Mouse (Mus musculus): ENCODE data around the gene Plgrkt. TPM values are rescaled to one million over a fixed set of nuclear protein-coding genes. Genes with fewer than 3 reads are reported as not detected.

The Plgrkt gene
- polyA plus RNA-seq, 1 experiment from 2014 or later, result 95.4 TPM

DNA sequence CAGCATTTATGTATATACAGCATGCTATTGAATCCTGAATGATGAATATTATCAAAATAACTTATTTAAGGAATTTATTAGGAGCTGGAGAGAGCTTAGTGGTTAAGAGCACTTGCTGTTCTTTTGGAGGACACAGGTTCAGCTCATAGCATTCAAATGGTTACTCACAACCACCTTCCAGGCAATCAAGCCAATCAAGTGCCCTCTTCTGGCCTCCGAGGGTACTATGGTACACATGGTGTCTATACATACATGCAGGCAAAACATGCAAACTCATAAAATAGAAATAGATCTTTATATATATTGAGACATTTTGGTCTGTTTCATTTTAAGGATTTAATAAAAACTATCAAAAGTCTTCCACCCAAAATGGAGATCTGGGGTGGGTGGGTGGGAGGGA lies 21.6 kb upstream of the Plgrkt start:
- Histone ChIP-seq H3K9ac (ENCODE audit: low read length) (no peak overlapping the region), H3K36me3 (ENCODE audit: control insufficient read depth, insufficient read depth, low read length) (no peaks in the 10 kb centered on the region), H3K27me3 (ENCODE audit: control insufficient read depth, insufficient read depth, low read length) (no peaks in the 10 kb centered on the region), H3K9me3 (replicated peaks; ENCODE audit: control insufficient read depth, low read length) (no peaks in the 10 kb centered on the region), H3K4me3 (replicated peaks; ENCODE audit: low read length) (no peak overlapping the region), H3K27ac (ENCODE audit: low read length) (no peak overlapping the region), H3K4me1 (ENCODE audit: control insufficient read depth, insufficient read depth, low read length) (no peaks in the 10 kb centered on the region), H3K4me2 (ENCODE audit: low read depth, low read length) (no peak overlapping the region)
- 93% methylated on average over 1 of the region's 1 CpGs for WGBS
- ATAC-seq (ENCODE audit: insufficient read depth, low FRiP score), result no peak

DNA sequence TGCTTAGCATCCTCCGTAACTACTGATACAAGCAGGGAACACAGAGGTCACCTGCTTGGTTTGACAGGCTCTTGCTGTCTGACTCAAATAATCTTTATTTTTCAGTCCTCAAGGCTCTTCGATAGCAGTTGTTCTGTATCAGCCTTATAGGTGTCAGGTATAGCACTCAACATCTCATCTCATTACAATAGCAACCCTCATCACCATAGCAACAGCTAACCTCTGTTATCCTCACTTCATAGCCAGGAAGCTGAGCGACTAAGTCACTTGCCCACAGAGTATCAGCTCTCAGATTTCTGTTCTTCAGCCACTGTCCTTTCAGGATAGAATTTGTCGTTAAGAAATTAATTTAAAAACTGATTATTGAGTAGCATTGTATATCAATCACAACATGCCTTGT lies 18.6 kb upstream of the Plgrkt start:
- no peaks in the 10 kb centered on the region for H3K36me3 ChIP-seq (ENCODE audit: control insufficient read depth, insufficient read depth, low read length)
- H3K27me3 ChIP-seq (ENCODE audit: control insufficient read depth, insufficient read depth, low read length), result no peaks in the 10 kb centered on the region
- no peak overlapping the region for H3K27ac ChIP-seq (ENCODE audit: low read length)
- no peak overlapping the region for H3K4me3 ChIP-seq (replicated peaks; ENCODE audit: low read length)
- no peak overlapping the region for H3K9ac ChIP-seq (ENCODE audit: low read length)
- H3K4me2 ChIP-seq (ENCODE audit: low read depth, low read length), result no peak overlapping the region
- no peak for ATAC-seq (ENCODE audit: insufficient read depth, low FRiP score)
- 85% methylated on average over 4 of the region's 4 CpGs for WGBS
- no peaks in the 10 kb centered on the region for H3K4me1 ChIP-seq (ENCODE audit: control insufficient read depth, insufficient read depth, low read length)
- no peaks in the 10 kb centered on the region for H3K9me3 ChIP-seq (replicated peaks; ENCODE audit: control insufficient read depth, low read length)

DNA sequence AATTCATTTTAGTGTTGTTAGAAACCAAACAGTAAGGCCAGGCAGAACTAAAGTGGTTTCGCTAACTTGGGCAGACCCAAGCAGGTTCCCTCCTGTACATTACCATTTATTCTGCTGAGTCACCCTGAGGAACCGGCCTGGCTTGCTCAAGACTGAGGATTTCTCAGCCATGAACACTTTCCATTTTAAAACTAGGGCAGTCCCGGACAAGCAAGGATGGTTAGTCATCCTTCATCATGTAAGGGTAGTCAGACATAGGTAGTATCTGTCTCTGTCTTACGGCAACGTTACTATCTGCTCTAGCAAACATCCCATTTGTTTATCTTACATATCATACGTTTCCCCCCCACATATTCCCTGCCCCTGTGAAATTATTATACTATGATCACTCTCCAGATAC lies 17.8 kb upstream of the Plgrkt start:
- Histone ChIP-seq H3K36me3 (ENCODE audit: control insufficient read depth, insufficient read depth, low read length) (no peaks in the 10 kb centered on the region), H3K9ac (ENCODE audit: low read length) (no peak overlapping the region), H3K9me3 (replicated peaks; ENCODE audit: control insufficient read depth, low read length) (no peaks in the 10 kb centered on the region), H3K27ac (ENCODE audit: low read length) (no peak overlapping the region), H3K4me2 (ENCODE audit: low read depth, low read length) (no peak overlapping the region), H3K4me1 (ENCODE audit: control insufficient read depth, insufficient read depth, low read length) (no peaks in the 10 kb centered on the region), H3K4me3 (replicated peaks; ENCODE audit: low read length) (no peak overlapping the region), H3K27me3 (ENCODE audit: control insufficient read depth, insufficient read depth, low read length) (no peaks in the 10 kb centered on the region)
- ATAC-seq (ENCODE audit: insufficient read depth, low FRiP score), result 0 out of 2 replicates have a peak, but pooled peaks have one; percentile 40
- WGBS, result 58% methylated on average over 6 of the region's 6 CpGs

DNA sequence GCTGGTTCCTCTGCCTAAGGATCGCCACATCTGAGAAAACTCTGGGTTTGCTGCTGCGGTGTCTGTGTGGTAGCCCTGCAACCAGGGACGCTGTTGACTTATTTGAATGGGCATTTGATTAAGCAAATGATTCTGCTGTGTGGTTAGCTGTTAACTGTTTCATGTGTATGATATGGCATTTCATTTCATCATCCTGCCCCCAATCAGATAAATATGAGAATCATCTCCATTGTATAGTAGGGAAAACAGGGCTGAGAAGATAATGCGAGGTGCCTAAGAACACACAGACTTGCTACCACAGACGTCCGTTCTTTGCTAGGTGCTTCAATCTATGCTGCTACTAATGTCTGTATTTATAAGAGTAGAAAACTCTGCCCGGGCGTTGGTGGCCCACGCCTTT lies 17.2 kb upstream of the Plgrkt start:
- H3K9ac ChIP-seq (ENCODE audit: low read length), result no peak overlapping the region
- H3K27ac ChIP-seq (ENCODE audit: low read length), result no peak overlapping the region
- 77% methylated on average over 9 of the region's 9 CpGs for WGBS
- no peak overlapping the region for H3K4me2 ChIP-seq (ENCODE audit: low read depth, low read length)
- H3K4me3 ChIP-seq (replicated peaks; ENCODE audit: low read length), result no peak overlapping the region
- no peak for ATAC-seq (ENCODE audit: insufficient read depth, low FRiP score)
- H3K4me1 ChIP-seq (ENCODE audit: control insufficient read depth, insufficient read depth, low read length), result no peaks in the 10 kb centered on the region
- H3K9me3 ChIP-seq (replicated peaks; ENCODE audit: control insufficient read depth, low read length), result no peaks in the 10 kb centered on the region
- no peaks in the 10 kb centered on the region for H3K27me3 ChIP-seq (ENCODE audit: control insufficient read depth, insufficient read depth, low read length)
- no peaks in the 10 kb centered on the region for H3K36me3 ChIP-seq (ENCODE audit: control insufficient read depth, insufficient read depth, low read length)

DNA sequence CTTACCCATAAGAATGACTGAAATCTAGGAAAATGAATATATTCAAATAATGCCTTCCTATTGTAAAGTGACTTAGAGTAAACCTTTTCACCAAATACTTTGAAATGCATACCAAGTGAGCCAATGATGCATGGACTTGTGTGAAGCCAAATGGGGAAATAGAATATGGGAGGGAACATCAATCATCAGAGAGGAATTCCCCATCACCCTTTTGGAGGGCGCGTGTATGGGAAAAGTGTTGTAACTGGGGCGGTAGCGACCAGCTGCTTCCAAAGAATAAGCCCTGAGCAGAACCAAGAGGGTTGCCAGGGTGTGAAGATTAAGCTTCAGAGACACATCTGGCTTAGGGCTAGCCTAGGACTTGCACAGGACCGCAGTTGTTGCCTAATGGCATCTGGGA lies 16.2 kb upstream of the Plgrkt start:
- Histone ChIP-seq H3K4me3 (replicated peaks; ENCODE audit: low read length) (no peak overlapping the region), H3K27ac (ENCODE audit: low read length) (no peak overlapping the region), H3K9me3 (replicated peaks; ENCODE audit: control insufficient read depth, low read length) (no peaks in the 10 kb centered on the region), H3K4me1 (ENCODE audit: control insufficient read depth, insufficient read depth, low read length) (no peaks in the 10 kb centered on the region), H3K4me2 (ENCODE audit: low read depth, low read length) (no peak overlapping the region), H3K9ac (ENCODE audit: low read length) (no peak overlapping the region), H3K27me3 (ENCODE audit: control insufficient read depth, insufficient read depth, low read length) (no peaks in the 10 kb centered on the region), H3K36me3 (ENCODE audit: control insufficient read depth, insufficient read depth, low read length) (no peaks in the 10 kb centered on the region)
- WGBS, result 88% methylated on average over 5 of the region's 5 CpGs
- no peak for ATAC-seq (ENCODE audit: insufficient read depth, low FRiP score)

DNA sequence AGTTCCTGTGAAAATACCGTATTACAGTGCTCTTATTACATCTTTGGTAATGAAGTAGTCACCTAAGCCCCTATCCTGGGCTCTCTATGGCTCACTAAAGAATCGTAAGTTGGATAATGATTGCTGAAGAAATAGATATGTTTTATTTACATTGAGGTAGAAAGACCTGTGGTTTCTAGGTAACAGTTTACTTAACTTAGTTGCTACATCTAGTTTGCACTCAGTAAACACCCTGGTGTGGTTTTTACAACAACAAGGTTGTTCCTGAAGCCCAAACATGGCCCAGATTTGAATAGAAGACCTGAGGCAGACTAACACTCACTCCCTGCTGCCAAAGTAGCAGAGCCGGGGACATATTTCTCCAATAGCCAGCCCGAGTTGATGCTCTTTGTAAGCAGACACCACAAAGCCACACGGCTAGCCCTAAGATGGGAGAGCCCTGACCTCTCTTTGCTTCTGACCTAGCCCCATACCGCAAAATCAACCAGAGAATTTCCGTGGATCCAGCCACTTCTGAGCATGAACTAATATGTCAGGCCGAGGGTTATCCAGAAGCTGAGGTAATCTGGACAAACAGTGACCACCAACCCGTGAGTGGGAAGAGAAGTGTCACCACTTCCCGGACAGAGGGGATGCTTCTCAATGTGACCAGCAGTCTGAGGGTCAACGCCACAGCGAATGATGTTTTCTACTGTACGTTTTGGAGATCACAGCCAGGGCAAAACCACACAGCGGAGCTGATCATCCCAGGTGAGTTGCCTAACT lies 12.8 kb upstream of the Plgrkt start:
- Histone ChIP-seq H3K4me1 (ENCODE audit: control insufficient read depth, insufficient read depth, low read length) (no peaks in the 10 kb centered on the region), H3K27ac (ENCODE audit: low read length) (no peak overlapping the region), H3K36me3 (ENCODE audit: control insufficient read depth, insufficient read depth, low read length) (no peaks in the 10 kb centered on the region), H3K9ac (ENCODE audit: low read length) (no peak overlapping the region), H3K4me2 (ENCODE audit: low read depth, low read length) (no peak overlapping the region), H3K9me3 (replicated peaks; ENCODE audit: control insufficient read depth, low read length) (no peaks in the 10 kb centered on the region), H3K4me3 (replicated peaks; ENCODE audit: low read length) (no peak overlapping the region), H3K27me3 (ENCODE audit: control insufficient read depth, insufficient read depth, low read length) (no peaks in the 10 kb centered on the region)
- ATAC-seq (ENCODE audit: insufficient read depth, low FRiP score), result no peak
- WGBS, result 82% methylated on average over 14 of the region's 14 CpGs

DNA sequence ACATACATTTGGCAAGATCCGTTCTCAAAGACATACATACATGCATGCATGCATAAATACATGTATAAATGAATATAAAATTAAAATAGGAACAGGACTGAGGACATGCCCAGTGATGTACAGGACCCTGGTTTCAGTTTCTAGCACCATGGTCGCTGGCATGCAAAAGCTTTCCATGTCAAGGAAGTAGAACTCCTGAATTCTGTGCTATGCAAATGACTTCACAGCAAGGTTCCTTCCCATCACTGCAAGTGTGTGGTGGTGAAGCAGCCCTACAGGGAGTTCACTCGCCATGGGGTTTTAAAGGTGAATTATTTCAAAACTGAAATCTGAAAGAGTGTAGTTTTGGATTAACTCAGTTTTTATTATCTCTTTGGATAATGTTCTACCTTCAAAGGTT lies 9.2 kb upstream of the Plgrkt start:
- Histone ChIP-seq H3K9me3 (replicated peaks; ENCODE audit: control insufficient read depth, low read length) (no peaks in the 10 kb centered on the region), H3K27me3 (ENCODE audit: control insufficient read depth, insufficient read depth, low read length) (no peaks in the 10 kb centered on the region), H3K27ac (ENCODE audit: low read length) (no peak overlapping the region), H3K4me3 (replicated peaks; ENCODE audit: low read length) (no peak overlapping the region), H3K36me3 (ENCODE audit: control insufficient read depth, insufficient read depth, low read length) (no peaks in the 10 kb centered on the region), H3K4me2 (ENCODE audit: low read depth, low read length) (no peak overlapping the region), H3K4me1 (ENCODE audit: control insufficient read depth, insufficient read depth, low read length) (no peaks in the 10 kb centered on the region), H3K9ac (ENCODE audit: low read length) (no peak overlapping the region)
- WGBS, result 81% methylated on average over 3 of the region's 3 CpGs
- no peak for ATAC-seq (ENCODE audit: insufficient read depth, low FRiP score)

DNA sequence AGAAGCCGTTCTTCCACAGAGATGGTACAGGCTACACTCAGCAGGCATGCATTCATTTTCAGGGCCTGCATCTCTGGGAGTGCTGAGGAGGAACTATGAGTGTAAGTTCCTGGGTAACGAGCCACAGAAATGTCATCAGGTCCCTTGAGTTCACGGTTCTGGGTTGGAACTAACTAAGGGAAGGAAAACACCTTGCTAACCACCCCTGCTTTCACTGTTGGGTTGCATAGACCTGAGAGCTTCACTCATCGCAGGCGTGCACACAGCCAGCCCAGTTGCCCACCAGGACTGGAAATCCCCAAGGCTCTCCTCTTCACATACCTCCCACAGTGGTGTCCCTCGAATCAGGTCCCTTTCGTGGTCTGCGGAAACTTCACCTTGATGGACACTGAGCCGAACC lies 7.8 kb upstream of the Plgrkt start:
- Histone ChIP-seq H3K4me1 (ENCODE audit: control insufficient read depth, insufficient read depth, low read length) (no peaks in the 10 kb centered on the region), H3K4me3 (replicated peaks; ENCODE audit: low read length) (no peak overlapping the region), H3K27me3 (ENCODE audit: control insufficient read depth, insufficient read depth, low read length) (no peaks in the 10 kb centered on the region), H3K9ac (ENCODE audit: low read length) (no peak overlapping the region), H3K36me3 (ENCODE audit: control insufficient read depth, insufficient read depth, low read length) (no peaks in the 10 kb centered on the region), H3K9me3 (replicated peaks; ENCODE audit: control insufficient read depth, low read length) (no peaks in the 10 kb centered on the region), H3K4me2 (ENCODE audit: low read depth, low read length) (no peak overlapping the region), H3K27ac (ENCODE audit: low read length) (no peak overlapping the region)
- ATAC-seq (ENCODE audit: insufficient read depth, low FRiP score), result no peak
- 92% methylated on average over 9 of the region's 9 CpGs for WGBS

DNA sequence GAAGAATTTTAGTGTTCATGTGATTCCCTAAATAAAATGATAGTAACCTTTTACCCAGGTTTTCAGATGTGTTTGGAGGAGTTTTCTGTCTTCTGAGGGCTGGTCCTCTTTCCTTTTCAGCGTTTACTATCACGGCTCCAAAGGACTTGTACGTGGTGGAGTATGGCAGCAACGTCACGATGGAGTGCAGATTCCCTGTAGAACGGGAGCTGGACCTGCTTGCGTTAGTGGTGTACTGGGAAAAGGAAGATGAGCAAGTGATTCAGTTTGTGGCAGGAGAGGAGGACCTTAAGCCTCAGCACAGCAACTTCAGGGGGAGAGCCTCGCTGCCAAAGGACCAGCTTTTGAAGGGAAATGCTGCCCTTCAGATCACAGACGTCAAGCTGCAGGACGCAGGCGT lies 6.2 kb upstream of the Plgrkt start:
- Histone ChIP-seq H3K4me2 (ENCODE audit: low read depth, low read length) (peak overlapping the region; percentile 13; the same call in 1 of the 2 replicates), H3K4me3 (replicated peaks; ENCODE audit: low read length) (no peak overlapping the region), H3K9me3 (replicated peaks; ENCODE audit: control insufficient read depth, low read length) (no peaks in the 10 kb centered on the region), H3K36me3 (ENCODE audit: control insufficient read depth, insufficient read depth, low read length) (no peaks in the 10 kb centered on the region), H3K27me3 (ENCODE audit: control insufficient read depth, insufficient read depth, low read length) (no peaks in the 10 kb centered on the region), H3K27ac (ENCODE audit: low read length) (no peak overlapping the region), H3K9ac (ENCODE audit: low read length) (no peak overlapping the region), H3K4me1 (ENCODE audit: control insufficient read depth, insufficient read depth, low read length) (no peaks in the 10 kb centered on the region)
- ATAC-seq (ENCODE audit: insufficient read depth, low FRiP score), result no peak
- whole genome bisulfite sequencing, result 50% methylated on average over 11 of the region's 11 CpGs

Measured in stomach, embryonic 16.5 days (tissue).